Mouse (Mus musculus) small intestine, adult 2 months (tissue): ENCODE data around the gene Fbxl13.

Experiments used
- CTCF ChIP-seq: fragments of 200-500 bp; IDR thresholded peaks from 2 replicates; pipeline ENCODE4 v1.5.1; 2012; ENCODE audit warnings: low read depth, mild to moderate bottlenecking, control low read depth, inconsistent platforms, low read length, moderate library complexity, mixed read lengths; ENCODE audit not compliant: insufficient replicate concordance, insufficient read length; ENCODE audit errors: extremely low read depth
- POLR2A ChIP-seq: fragments of 200-500 bp; IDR thresholded peaks from 2 replicates; pipeline ENCODE4 v1.6.1; 2012; ENCODE audit warnings: low read depth, mild to moderate bottlenecking, control low read depth, inconsistent platforms, low read length, moderate library complexity

DNA sequence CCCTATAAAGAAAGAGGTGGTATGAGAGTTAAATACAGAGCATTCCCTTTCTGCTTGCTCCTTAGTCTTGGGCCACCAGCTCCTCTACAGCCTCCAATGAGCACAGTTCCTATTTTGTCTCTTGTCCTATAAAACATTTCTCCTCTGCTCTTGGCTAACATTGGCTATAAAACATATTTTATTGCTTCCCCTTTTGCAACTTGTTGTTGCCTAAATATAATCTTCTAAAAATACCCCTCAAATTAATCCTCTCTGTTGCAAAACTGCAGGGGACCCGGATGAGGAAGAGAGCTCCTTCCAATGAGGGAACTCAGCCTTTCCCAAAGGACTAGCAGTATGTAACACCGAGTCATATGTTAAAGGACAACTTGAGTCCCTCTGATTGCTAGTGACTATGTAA, 81.5 kb downstream of the Fbxl13 start:
- TF ChIP-seq POLR2A (no peak), CTCF (no peak)
